Mouse (Mus musculus) bone marrow macrophage, adult 2 months (primary cell): Measurements from ENCODE around the gene N6amt1. TPM values are rescaled to one million over a fixed set of nuclear protein-coding genes. Genes with fewer than 3 reads are reported as not detected.

Experiments
- H3K27ac ChIP-seq: 2 replicates; pipeline ENCODE4 v1.5.1; 2012; ENCODE audit warnings: low read depth, low read length; ENCODE audit not compliant: insufficient read depth
- H3K4me1 ChIP-seq: 2 replicates; pipeline ENCODE4 v1.6.1; 2012; ENCODE audit warnings: low read length; ENCODE audit not compliant: control insufficient read depth, insufficient read depth
- H3K4me3 ChIP-seq: 2 replicates; pipeline ENCODE4 v1.5.1; 2012; ENCODE audit warnings: mild to moderate bottlenecking, low read length, moderate library complexity; ENCODE audit not compliant: insufficient read depth
- CTCF ChIP-seq: IDR thresholded peaks from 2 replicates; pipeline ENCODE4 v1.5.1; 2012; ENCODE audit warnings: low read depth, mild to moderate bottlenecking, low read length, moderate library complexity
- POLR2A ChIP-seq: IDR thresholded peaks from 2 replicates; pipeline ENCODE4 v1.6.1; 2012; ENCODE audit warnings: mild to moderate bottlenecking, low read depth, low read length, borderline replicate concordance
- polyA plus RNA-seq: library from polyadenylated mRNA; stranded (reverse); fragments of >200 nt; gene quantifications from 2 replicates; pipeline ENCODE4 v1.2.4, GENCODE M21; 2012; ENCODE audit not compliant: missing spikeins, insufficient read depth, insufficient read length

The N6amt1 gene
- polyA plus RNA-seq, 1 experiment, result 10.6 TPM

DNA sequence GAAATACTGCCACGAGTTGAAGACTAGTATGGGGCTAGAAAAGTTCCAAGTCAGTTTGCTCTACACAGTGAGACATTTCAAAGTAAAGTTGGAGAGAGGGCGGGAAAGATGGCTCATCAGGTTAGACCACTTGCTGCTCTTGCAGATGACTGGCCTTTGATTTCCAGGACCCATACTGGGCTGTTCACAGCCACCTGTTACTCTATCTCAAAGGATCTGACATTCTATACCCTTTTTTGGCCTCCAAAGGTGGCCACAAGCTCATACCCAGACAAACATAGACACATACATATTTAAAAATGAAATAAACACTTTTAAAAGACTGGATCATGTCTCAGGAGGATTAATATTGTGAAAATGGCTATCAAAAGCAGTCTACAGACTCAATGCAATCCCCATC lies 30.4 kb downstream of the N6amt1 start:
- Histone ChIP-seq H3K4me1 (peaks cover 17% of the 10 kb centered on the region), H3K4me3 (no peak overlapping the region), H3K27ac (no peak overlapping the region)
- TF ChIP-seq POLR2A (no peak), CTCF (no peak)

DNA sequence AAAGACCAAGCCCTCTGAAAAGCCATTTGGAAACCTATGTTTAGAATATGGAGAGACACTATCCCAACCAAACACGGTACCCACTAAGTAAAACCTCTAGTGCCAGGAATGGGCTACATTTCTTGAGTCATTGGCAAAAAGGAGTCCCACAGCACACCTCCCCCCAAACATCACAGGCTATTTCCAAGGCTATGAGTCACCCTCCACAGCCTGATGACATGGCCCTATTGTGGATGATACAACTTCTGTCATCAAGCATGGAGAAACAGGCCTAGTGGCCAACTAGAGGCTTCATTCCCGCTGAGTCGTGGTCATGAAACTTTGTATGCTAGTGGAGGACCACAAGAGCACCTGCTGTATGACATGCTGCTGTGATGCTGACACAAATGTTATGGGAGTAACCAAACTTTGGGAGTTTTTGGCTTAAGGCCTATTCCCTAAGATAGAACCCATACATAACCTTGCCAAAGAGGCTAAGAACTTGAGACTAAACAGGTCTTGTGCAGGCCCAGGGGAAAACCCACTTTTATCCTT lies 33.5 kb downstream of the N6amt1 start:
- H3K4me1 ChIP-seq, result peaks cover 19% of the 10 kb centered on the region
- peak overlapping the region; percentile 11; the same call in 1 of the 2 replicates for H3K27ac ChIP-seq
- TF ChIP-seq POLR2A (no peak), CTCF (no peak)
- no peak overlapping the region for H3K4me3 ChIP-seq

DNA sequence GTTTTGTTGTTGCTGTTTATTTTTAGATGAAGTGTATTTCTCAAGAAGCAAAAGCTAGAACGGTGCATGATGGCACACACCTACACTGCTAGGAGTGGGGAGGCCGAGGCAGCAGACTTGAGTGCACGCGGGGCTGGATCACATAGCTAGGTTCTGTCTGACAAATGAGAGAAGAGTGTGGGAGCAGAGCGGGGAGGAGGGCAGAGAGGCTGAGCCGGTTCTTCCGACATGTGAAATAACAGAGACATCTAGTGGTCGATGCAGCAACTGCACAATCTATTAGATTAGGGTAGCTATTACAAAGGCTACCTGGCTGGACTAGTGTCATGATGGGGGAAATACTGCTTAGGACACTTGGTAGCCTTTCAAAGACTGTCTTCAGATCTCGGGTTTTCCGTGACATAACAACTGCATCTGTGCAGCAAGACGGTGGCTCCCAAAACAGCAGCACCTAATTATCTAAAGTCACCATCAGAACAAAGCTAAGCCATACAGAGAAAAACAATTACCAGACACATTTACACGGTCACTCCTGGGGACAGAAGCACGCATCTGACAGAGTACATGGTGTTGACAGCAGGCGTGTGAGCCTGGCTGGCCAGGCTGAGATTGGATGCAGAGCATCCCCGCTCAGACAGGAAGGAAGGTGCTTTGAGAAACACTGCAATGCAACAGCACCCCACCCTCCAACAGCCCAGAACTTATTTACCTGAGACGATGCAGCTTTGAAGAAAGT lies 40.0 kb downstream of the N6amt1 start:
- Histone ChIP-seq H3K4me3 (no peak overlapping the region), H3K4me1 (peaks cover 7% of the 10 kb centered on the region), H3K27ac (no peak overlapping the region)
- TF ChIP-seq POLR2A (no peak), CTCF (peak; percentile 47; the same call in 1 of the 2 replicates)

DNA sequence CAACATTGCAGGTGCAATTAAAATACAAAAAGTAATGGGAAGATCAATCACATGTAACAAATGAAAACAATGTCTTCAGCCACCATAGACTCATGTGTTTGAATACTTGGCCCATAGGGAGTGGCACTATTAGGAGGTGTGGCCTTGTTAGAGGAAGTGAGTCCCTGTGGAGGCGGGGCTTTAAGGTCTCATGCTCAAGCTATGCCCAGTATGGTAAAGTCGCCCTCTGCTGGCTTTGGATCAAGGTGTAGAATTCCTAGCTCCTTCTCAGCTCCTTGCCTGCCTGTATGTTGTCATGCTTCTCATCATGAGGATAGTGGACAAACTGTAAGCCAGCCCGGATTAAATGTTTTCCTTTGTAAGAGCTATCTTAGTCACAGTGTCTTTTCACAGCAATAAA lies 51.0 kb downstream of the N6amt1 start:
- no peaks in the 10 kb centered on the region; the same call in 1 of the 2 replicates for H3K4me1 ChIP-seq
- no peak for TF ChIP-seq POLR2A
- TF ChIP-seq CTCF, result 0 out of 2 replicates have a peak, but pooled peaks have one; percentile 11
- H3K4me3 ChIP-seq, result no peak overlapping the region
- H3K27ac ChIP-seq, result no peak overlapping the region

Other genes starting within 250 kb of the N6amt1 start
- gene Ltn1, start 78.4 kb downstream of the N6amt1 start, polyA plus RNA-seq, result 12.0 and 14.1 TPM in 2 replicates
- gene Rwdd2b, start 86.4 kb downstream of the N6amt1 start, polyA plus RNA-seq, result 6.8 and 7.1 TPM in 2 replicates
- gene Usp16, start 100.5 kb downstream of the N6amt1 start, polyA plus RNA-seq, result 33.4 and 43.6 TPM in 2 replicates
- 97.1 and 112 TPM in 2 replicates for gene Cct8, start 141.7 kb downstream of the N6amt1 start, polyA plus RNA-seq
- gene Map3k7cl, start 199.1 kb downstream of the N6amt1 start, polyA plus RNA-seq, result not detected in 2 replicates